Mouse (Mus musculus): ENCODE measurements around the gene Rasgef1a. TPM values are rescaled to one million over a fixed set of nuclear protein-coding genes. Genes with fewer than 3 reads are reported as not detected.

Rasgef1a gene
- total and polyA plus RNA-seq, 3 experiments = 0.04 to 0.19 TPM; not detected in 1

DNA sequence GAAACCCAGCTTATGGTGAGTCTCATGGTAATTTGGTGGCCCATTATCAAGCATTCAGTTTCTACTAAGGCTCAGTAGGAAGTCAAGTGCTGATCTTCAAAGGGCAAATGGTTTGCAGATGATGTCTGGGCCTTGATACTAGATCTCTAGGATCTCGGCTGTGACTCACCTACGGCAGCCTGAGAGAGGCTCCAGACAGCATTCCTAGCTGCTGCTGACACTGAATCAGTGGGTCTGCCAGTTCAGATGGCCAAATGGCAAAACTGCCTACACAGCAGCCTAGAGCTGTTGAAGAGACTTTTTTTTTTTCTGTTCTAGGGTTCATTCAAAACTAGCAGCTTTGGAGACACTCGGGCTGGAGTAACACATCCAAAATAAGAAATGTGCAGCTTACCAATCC lies 15.8 kb downstream of the Rasgef1a start:
- Histone ChIP-seq H3K36me3 (ENCODE audit: control insufficient read depth in 1 of 2, insufficient read depth in 2 of 2, low read length in 2 of 2) (no peaks in the 10 kb centered on the region), H3K27ac (ENCODE audit: control insufficient read depth, low read depth, low read length) (no peak overlapping the region), H3K9me3 (replicated peaks; ENCODE audit: insufficient read depth, low read length) (no peaks in the 10 kb centered on the region), H3K4me3 (ENCODE audit: control insufficient read depth in 1 of 2, insufficient read depth in 1 of 2, low read depth in 2 of 2, low read length in 2 of 2) (no peak overlapping the region), H3K9ac (ENCODE audit: control insufficient read depth, low read depth, low read length, poor library complexity, severe bottlenecking) (no peak overlapping the region), H3K79me2 (ENCODE audit: control insufficient read depth, insufficient read depth, low read length, poor library complexity) (no peaks in the 10 kb centered on the region), H3K27me3 (ENCODE audit: control insufficient read depth in 1 of 2, insufficient read depth in 2 of 2, low read length in 2 of 2) (no peaks in the 10 kb centered on the region), H3K4me1 (ENCODE audit: control insufficient read depth in 1 of 2, insufficient read depth in 2 of 2, low read length in 2 of 2) (no peaks in the 10 kb centered on the region)
- TF ChIP-seq EP300 (IDR thresholded peaks at IDR 0.05; ENCODE audit: low read depth in 1 of 2, low read length in 2 of 2) (no peak), NRF1 (IDR thresholded peaks at IDR 0.05; ENCODE audit: insufficient read depth, low read depth, low read length, poor library complexity, severe bottlenecking) (no peak), KAT2A (conservative IDR thresholded peaks at IDR 0.05; ENCODE audit: low read depth, low read length) (no peak), UBTF (IDR thresholded peaks at IDR 0.05; ENCODE audit: borderline replicate concordance, insufficient read depth, low read depth, low read length) (no peak), BHLHE40 (IDR thresholded peaks at IDR 0.05; ENCODE audit: borderline replicate concordance, low read depth, low read length) (no peak), TBP (IDR thresholded peaks at IDR 0.05; ENCODE audit: low read depth, low read length) (no peak)
- DNase-seq (ENCODE audit: low read depth, low spot score) = no peak

DNA sequence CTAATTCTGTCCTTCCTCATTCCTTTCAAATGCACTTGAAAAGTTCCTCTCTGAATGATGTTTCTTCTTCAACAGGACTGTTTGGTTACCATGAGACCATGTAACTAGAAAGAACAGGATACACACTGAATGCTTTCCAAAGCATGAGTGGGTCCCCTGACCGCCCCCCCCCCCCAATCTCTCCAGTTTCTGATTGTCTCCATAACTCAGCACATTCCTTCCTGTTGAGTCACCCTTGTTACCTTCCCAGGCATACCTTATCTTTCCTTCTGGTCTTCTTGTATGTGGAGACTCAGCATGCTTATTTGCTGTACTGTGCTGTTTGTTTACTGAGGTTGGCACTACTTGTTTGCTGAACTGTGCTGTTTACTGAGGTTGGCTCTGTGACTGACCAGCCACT lies 20.2 kb downstream of the Rasgef1a start:
- no peak overlapping the region for H3K4me3 ChIP-seq (ENCODE audit: control insufficient read depth in 1 of 2, insufficient read depth in 1 of 2, low read depth in 2 of 2, low read length in 2 of 2)
- H3K27me3 ChIP-seq (ENCODE audit: control insufficient read depth in 1 of 2, insufficient read depth in 2 of 2, low read length in 2 of 2) = no peaks in the 10 kb centered on the region
- no peaks in the 10 kb centered on the region for H3K9me3 ChIP-seq (replicated peaks; ENCODE audit: insufficient read depth, low read length)
- H3K36me3 ChIP-seq (ENCODE audit: control insufficient read depth in 1 of 2, insufficient read depth in 2 of 2, low read length in 2 of 2) = no peaks in the 10 kb centered on the region
- no peak overlapping the region for H3K9ac ChIP-seq (ENCODE audit: control insufficient read depth, low read depth, low read length, poor library complexity, severe bottlenecking)
- no peak overlapping the region for H3K27ac ChIP-seq (ENCODE audit: control insufficient read depth, low read depth, low read length)
- no peak for TF ChIP-seq KAT2A (conservative IDR thresholded peaks at IDR 0.05; ENCODE audit: low read depth, low read length)
- TF ChIP-seq BHLHE40 (IDR thresholded peaks at IDR 0.05; ENCODE audit: borderline replicate concordance, low read depth, low read length) = no peak
- DNase-seq (ENCODE audit: low read depth, low spot score) = no peak
- H3K4me1 ChIP-seq (ENCODE audit: control insufficient read depth in 1 of 2, insufficient read depth in 2 of 2, low read length in 2 of 2) = no peaks in the 10 kb centered on the region
- H3K79me2 ChIP-seq (ENCODE audit: control insufficient read depth, insufficient read depth, low read length, poor library complexity) = no peaks in the 10 kb centered on the region

DNA sequence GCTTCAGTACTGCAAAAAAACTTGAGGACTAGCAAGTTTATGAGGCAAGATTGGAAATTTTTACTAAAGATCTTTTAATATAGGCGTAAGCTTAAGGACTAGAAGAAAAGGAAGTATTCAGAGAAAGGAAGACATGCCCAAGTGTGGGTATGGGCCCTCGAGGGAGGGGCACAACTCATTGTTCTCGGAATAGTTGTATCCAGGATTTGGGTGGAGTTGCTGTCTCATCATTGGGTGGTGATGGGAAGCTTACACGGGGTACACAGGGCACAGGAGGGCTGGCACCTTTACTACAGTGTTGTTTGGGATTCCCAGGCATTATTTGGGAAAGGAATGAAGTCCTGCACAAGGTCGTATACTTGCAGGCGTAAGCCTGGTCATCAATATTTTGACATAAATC lies 24.4 kb downstream of the Rasgef1a start:
- TF ChIP-seq MYC (IDR thresholded peaks at IDR 0.05; ENCODE audit: low read depth, low read length) = no peak
- TF ChIP-seq MAFK (IDR thresholded peaks at IDR 0.05; ENCODE audit: borderline replicate concordance, low read depth, low read length) = no peak
- no peak for TF ChIP-seq TAL1 (IDR thresholded peaks at IDR 0.05; ENCODE audit: low read length)
- TF ChIP-seq MAZ (IDR thresholded peaks at IDR 0.05; ENCODE audit: low read depth, low read length) = no peak
- no peak for TF ChIP-seq MXI1 (IDR thresholded peaks at IDR 0.05; ENCODE audit: low read depth, low read length)
- no peak for TF ChIP-seq USF2 (IDR thresholded peaks at IDR 0.05; ENCODE audit: borderline replicate concordance in 1 of 2, insufficient read depth in 1 of 2, low read depth in 1 of 2, low read length in 2 of 2)
- no peak for TF ChIP-seq ZKSCAN1 (IDR thresholded peaks at IDR 0.05; ENCODE audit: low read depth, low read length)
- TF ChIP-seq RAD21 (IDR thresholded peaks at IDR 0.05; ENCODE audit: low read depth, low read length) = no peak
- TF ChIP-seq CHD2 (IDR thresholded peaks at IDR 0.05; ENCODE audit: low read length) = no peak
- TF ChIP-seq SMC3 (IDR thresholded peaks at IDR 0.05; ENCODE audit: low read depth, low read length) = no peak
- no peak for TF ChIP-seq RCOR1 (IDR thresholded peaks at IDR 0.05; ENCODE audit: low read depth, low read length)
- no peak for TF ChIP-seq POLR2AphosphoS2 (IDR thresholded peaks at IDR 0.05; ENCODE audit: low read length)
- no peak for TF ChIP-seq MYB (IDR thresholded peaks at IDR 0.05; ENCODE audit: low read depth, low read length)
- TF ChIP-seq UBTF (IDR thresholded peaks at IDR 0.05; ENCODE audit: borderline replicate concordance, insufficient read depth, low read depth, low read length) = no peak
- TF ChIP-seq POLR2AphosphoS5 (IDR thresholded peaks at IDR 0.05; ENCODE audit: borderline replicate concordance, low read depth, low read length) = no peak
- no peak for TF ChIP-seq ETS1 (IDR thresholded peaks at IDR 0.05; ENCODE audit: low read depth, low read length)
- no peaks in the 10 kb centered on the region for H3K9me3 ChIP-seq (replicated peaks; ENCODE audit: insufficient read depth, low read length)
- H3K4me3 ChIP-seq (ENCODE audit: control insufficient read depth in 1 of 2, insufficient read depth in 1 of 2, low read depth in 2 of 2, low read length in 2 of 2) = no peak overlapping the region
- DNase-seq (ENCODE audit: low read depth, low spot score) = no peak
- no peak overlapping the region for H3K27ac ChIP-seq (ENCODE audit: control insufficient read depth, low read depth, low read length)
- H3K79me2 ChIP-seq (ENCODE audit: control insufficient read depth, insufficient read depth, low read length, poor library complexity) = no peaks in the 10 kb centered on the region
- no peak overlapping the region for H3K9ac ChIP-seq (ENCODE audit: control insufficient read depth, low read depth, low read length, poor library complexity, severe bottlenecking)
- H3K4me1 ChIP-seq (ENCODE audit: control insufficient read depth in 1 of 2, insufficient read depth in 2 of 2, low read length in 2 of 2) = no peaks in the 10 kb centered on the region
- no peaks in the 10 kb centered on the region for H3K36me3 ChIP-seq (ENCODE audit: control insufficient read depth in 1 of 2, insufficient read depth in 2 of 2, low read length in 2 of 2)
- no peaks in the 10 kb centered on the region for H3K27me3 ChIP-seq (ENCODE audit: control insufficient read depth in 1 of 2, insufficient read depth in 2 of 2, low read length in 2 of 2)
